Mouse (Mus musculus) stomach, embryonic 14.5 days (tissue): ENCODE measurements around the gene Cdc42ep1. TPM values are rescaled to one million over a fixed set of nuclear protein-coding genes. Genes with fewer than 3 reads are reported as not detected.

Experiments used
- ATAC-seq: fragments of 200-750 bp; cut with Nextera tagmentation; 2 replicates; pipeline ENCODE4 v1.8.0; 2017; ENCODE audit warnings: low read depth, moderate TSS enrichment; ENCODE audit not compliant: insufficient number of reproducible peaks, insufficient read depth, low FRiP score
- H3K27ac ChIP-seq: fragments of 300-500 bp; sonication (generic); 2 replicates; pipeline ENCODE4 v1.5.1; 2014; ENCODE audit warnings: mild to moderate bottlenecking, low read length, moderate library complexity, mixed read lengths
- H3K27me3 ChIP-seq: fragments of 300-500 bp; sonication (generic); 2 replicates; pipeline ENCODE4 v1.6.1; 2014; ENCODE audit warnings: low read length, control low read depth, mixed read lengths; ENCODE audit not compliant: control insufficient read depth, insufficient read depth
- H3K36me3 ChIP-seq: fragments of 300-500 bp; sonication (generic); 2 replicates; pipeline ENCODE4 v1.6.1; 2014; ENCODE audit warnings: mild to moderate bottlenecking, control low read depth, low read length, moderate library complexity, mixed read lengths; ENCODE audit not compliant: control insufficient read depth, insufficient read depth
- H3K4me1 ChIP-seq: fragments of 300-500 bp; sonication (generic); 2 replicates; pipeline ENCODE4 v1.6.1; 2014; ENCODE audit warnings: low read length, control low read depth, mixed read lengths; ENCODE audit not compliant: control insufficient read depth, insufficient read depth
- H3K4me2 ChIP-seq: fragments of 300-500 bp; sonication (generic); replicated peaks from 2 replicates; pipeline ENCODE4 v1.6.1; 2014; ENCODE audit warnings: low read depth, low read length, control low read depth
- H3K4me3 ChIP-seq: fragments of 300-500 bp; sonication (generic); 2 replicates; pipeline ENCODE4 v1.5.1; 2014; ENCODE audit warnings: low read depth, low read length, control low read depth
- H3K9ac ChIP-seq: fragments of 300-500 bp; sonication (generic); replicated peaks from 2 replicates; pipeline ENCODE4 v1.6.1; 2014; ENCODE audit warnings: low read depth, mild to moderate bottlenecking, control low read depth, low read length, moderate library complexity, mixed read lengths
- H3K9me3 ChIP-seq: fragments of 300-500 bp; sonication (generic); 2 replicates; pipeline ENCODE4 v1.6.1; 2016; ENCODE audit warnings: low read depth, low read length, control low read depth; ENCODE audit not compliant: control insufficient read depth
- WGBS: fragments of 180-500 bp; shearing (Covaris S2); extraction: QIAGEN DNeasy Blood & Tissue Kit; methylation state at CpG from one replicate; pipeline ENCODE4 v1.1.7; 2014; 5-methylcytosine and 5-hydroxymethylcytosine counted together
- microRNA-seq: library from miRNA; unstranded; fragments of <30 nt; microRNA quantifications from one replicate; pipeline ENCODE4, GENCODE M21; 2016
- polyA plus RNA-seq: library from polyadenylated mRNA; unstranded; fragments of >200 nt; fragmentation: Nextera tagmentation; extraction: Ambion mirVana; gene quantifications from 2 replicates; pipeline ENCODE4 v1.2.1, GENCODE M21; 2014

The Cdc42ep1 gene
- polyA plus RNA-seq, 1 experiment from 2014 or later: 40.7 TPM

- Histone ChIP-seq H3K9ac (peak within 1 kb of the TSS; percentile 67), H3K9me3 (no peaks in the 10 kb centered on the region), H3K4me2 (peak within 1 kb of the TSS; percentile 67), H3K36me3 (peaks cover 23% of the 10 kb centered on the region; the same call in 1 of the 2 replicates), H3K4me3 (peak within 1 kb of the TSS; percentile 67), H3K27me3 (no peaks in the 10 kb centered on the region), H3K27ac (peak within 1 kb of the TSS; percentile 82), H3K4me1 (peaks cover 40% of the 10 kb centered on the region)
- 1% methylated on average over 46 of the region's 47 CpGs for WGBS
- peak; percentile 53 for ATAC-seq
These were observed 57.5 kb downstream of the Cdc42ep1 start, which contains the start of gene Sh3bp1 for GRCm38 (mm10) chr15:78899740-78900584. Gene Sh3bp1, plus strand, starts transcription at chr15:78899768.

Small RNA genes within 50 kb of the gene (microRNA-seq; reads per million reads assigned to microRNA genes)
- not detected for gene Mir6955

Other genes starting within 250 kb of the Cdc42ep1 start
- gene Cyth4, start 245.6 kb upstream of the Cdc42ep1 start, polyA plus RNA-seq: 4.0 and 5.9 TPM in 2 replicates
- gene Elfn2, start 123.9 kb upstream of the Cdc42ep1 start, polyA plus RNA-seq: 0.10 TPM in 1 of 2 replicates, not detected in the other
- gene Mfng, start 69.1 kb upstream of the Cdc42ep1 start, polyA plus RNA-seq: 15.7 and 16.9 TPM in 2 replicates
- gene Card10, start 39.6 kb upstream of the Cdc42ep1 start, polyA plus RNA-seq: 6.5 and 7.6 TPM in 2 replicates
- 30.0 and 39.7 TPM in 2 replicates for gene Lgals2, start 12.9 kb downstream of the Cdc42ep1 start, polyA plus RNA-seq
- 38.2 and 40.4 TPM in 2 replicates for gene Gga1, start 34.6 kb downstream of the Cdc42ep1 start, polyA plus RNA-seq
- 0.21 TPM in 1 of 2 replicates, not detected in the other for gene Gm49510, start 57.0 kb downstream of the Cdc42ep1 start, polyA plus RNA-seq
- 43.5 and 51.4 TPM in 2 replicates for gene Sh3bp1, start 57.1 kb downstream of the Cdc42ep1 start, polyA plus RNA-seq
- gene Pdxp, start 71.3 kb downstream of the Cdc42ep1 start, polyA plus RNA-seq: 15.7 and 17.9 TPM in 2 replicates
- gene Lgals1, start 84.1 kb downstream of the Cdc42ep1 start, polyA plus RNA-seq: 1,620 and 1,697 TPM in 2 replicates
- 45.9 and 56.7 TPM in 2 replicates for gene Nol12, start 92.3 kb downstream of the Cdc42ep1 start, polyA plus RNA-seq
- gene Triobp, start 105.1 kb downstream of the Cdc42ep1 start, polyA plus RNA-seq: 50.2 TPM in 2 replicates
- gene H1f0, start 185.8 kb downstream of the Cdc42ep1 start, polyA plus RNA-seq: 160 and 175 TPM in 2 replicates
- 0.30 and 0.39 TPM in 2 replicates for gene Galr3, start 199.3 kb downstream of the Cdc42ep1 start, polyA plus RNA-seq
- gene Ankrd54, start 220.3 kb downstream of the Cdc42ep1 start, polyA plus RNA-seq: 42.7 and 44.1 TPM in 2 replicates
- 218 and 224 TPM in 2 replicates for gene Eif3l, start 232.6 kb downstream of the Cdc42ep1 start, polyA plus RNA-seq